Mouse (Mus musculus) C2C12 (cell line): ENCODE results near the gene Dynlt1a.
"Not testable (repeated sequence)": the region's sequence is repeated elsewhere in the genome, so short reads cannot be mapped to it uniquely, and the experiment has no call there.

Experiments used
- CEBPB ChIP-seq: IDR thresholded peaks from one replicate; pipeline ENCODE4 v1.6.1; 2011; ENCODE audit warnings: low read depth, mild to moderate bottlenecking, control low read depth, moderate library complexity
- CTCF ChIP-seq: IDR thresholded peaks from one replicate; pipeline ENCODE4 v1.5.1; 2011; ENCODE audit not compliant: control insufficient read depth, insufficient read depth, insufficient read length
- FOSL1 ChIP-seq: IDR thresholded peaks from one replicate; pipeline ENCODE4 v1.8.0; 2011; ENCODE audit warnings: mild to moderate bottlenecking, low read length; ENCODE audit not compliant: poor library complexity, insufficient read depth, severe bottlenecking
- MYOG ChIP-seq: IDR thresholded peaks from one replicate; pipeline ENCODE4 v1.6.1; 2011; ENCODE audit not compliant: control insufficient read depth, insufficient read length; ENCODE audit errors: extremely low read depth
- USF1 ChIP-seq: IDR thresholded peaks from one replicate; pipeline ENCODE4 v1.6.1; 2011; ENCODE audit warnings: low read depth, mild to moderate bottlenecking, control low read depth, moderate library complexity

GRCm38 (mm10) chr17:6311716-6312115 lies 5.6 kb downstream of the Dynlt1a start:
- TF ChIP-seq CEBPB, CTCF, FOSL1, USF1, MYOG: not testable (repeated sequence)
